Mouse (Mus musculus): ENCODE data around the gene Lingo1.

Lingo1 gene

GRCm38 (mm10) chr9:56831904-56832303 is 35.6 kb upstream of the Lingo1 start:
- no peak for TF ChIP-seq CTCF (conservative IDR thresholded peaks at IDR 0.05; ENCODE audit: low read length)
- no peak for TF ChIP-seq NANOG (IDR thresholded peaks at IDR 0.05; ENCODE audit: borderline replicate concordance, low read length)
- TF ChIP-seq POU5F1 (IDR thresholded peaks at IDR 0.05; ENCODE audit: borderline replicate concordance, low read length) = no peak
- Histone ChIP-seq H3K36me3 (ENCODE audit: insufficient read depth, low read length) (no peaks in the 10 kb centered on the region), H3K4me1 (replicated peaks; ENCODE audit: low read depth, low read length) (peaks cover 41% of the 10 kb centered on the region), H3K27me3 (ENCODE audit: insufficient read depth, low read length) (peaks cover 52% of the 10 kb centered on the region), H3K4me3 (replicated peaks; ENCODE audit: low read length) (no peak overlapping the region), H3K9me3 (ENCODE audit: low read length) (no peaks in the 10 kb centered on the region)

DNA sequence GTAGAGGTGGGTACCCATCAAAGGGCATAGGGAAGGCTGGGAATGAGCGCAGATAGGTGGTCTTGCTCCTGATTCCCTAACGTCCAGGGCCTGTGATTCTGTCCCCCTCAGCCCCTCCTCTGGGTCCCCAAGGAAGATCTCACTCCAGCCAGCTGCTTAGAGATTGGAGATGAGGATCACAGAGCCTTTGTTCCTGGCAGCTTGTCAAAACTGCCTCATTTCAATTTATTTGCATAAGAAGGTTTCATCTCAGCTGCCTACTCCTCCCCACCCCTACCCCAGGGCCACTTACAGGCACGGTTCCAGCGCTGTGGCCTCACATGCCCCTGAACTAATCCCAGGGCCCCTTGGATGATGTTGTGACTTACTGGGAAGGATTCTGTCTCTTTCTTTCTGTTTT is 33.9 kb upstream of the Lingo1 start:
- Histone ChIP-seq H3K4me1 (replicated peaks; ENCODE audit: low read depth, low read length) (peaks cover 49% of the 10 kb centered on the region), H3K27me3 (ENCODE audit: insufficient read depth, low read length) (peaks cover 58% of the 10 kb centered on the region), H3K4me3 (replicated peaks; ENCODE audit: low read length) (no peak overlapping the region), H3K36me3 (ENCODE audit: insufficient read depth, low read length) (no peaks in the 10 kb centered on the region), H3K9me3 (ENCODE audit: low read length) (no peaks in the 10 kb centered on the region)
- TF ChIP-seq NANOG (IDR thresholded peaks at IDR 0.05; ENCODE audit: borderline replicate concordance, low read length) = no peak

- H3K4me1 ChIP-seq (replicated peaks; ENCODE audit: low read depth, low read length) = peaks cover 45% of the 10 kb centered on the region
- no peaks in the 10 kb centered on the region for H3K36me3 ChIP-seq (ENCODE audit: insufficient read depth, low read length)
- H3K9me3 ChIP-seq (ENCODE audit: low read length) = no peaks in the 10 kb centered on the region
- TF ChIP-seq NANOG (IDR thresholded peaks at IDR 0.05; ENCODE audit: borderline replicate concordance, low read length) (no peak), CTCF (conservative IDR thresholded peaks at IDR 0.05; ENCODE audit: low read length) (no peak), POU5F1 (IDR thresholded peaks at IDR 0.05; ENCODE audit: borderline replicate concordance, low read length) (no peak)
- H3K27me3 ChIP-seq (ENCODE audit: insufficient read depth, low read length) = peaks cover 66% of the 10 kb centered on the region
- H3K4me3 ChIP-seq (replicated peaks; ENCODE audit: low read length) = no peak overlapping the region
Observed at GRCm38 (mm10) chr9:56828841-56829240, 32.6 kb upstream of the Lingo1 start.

DNA sequence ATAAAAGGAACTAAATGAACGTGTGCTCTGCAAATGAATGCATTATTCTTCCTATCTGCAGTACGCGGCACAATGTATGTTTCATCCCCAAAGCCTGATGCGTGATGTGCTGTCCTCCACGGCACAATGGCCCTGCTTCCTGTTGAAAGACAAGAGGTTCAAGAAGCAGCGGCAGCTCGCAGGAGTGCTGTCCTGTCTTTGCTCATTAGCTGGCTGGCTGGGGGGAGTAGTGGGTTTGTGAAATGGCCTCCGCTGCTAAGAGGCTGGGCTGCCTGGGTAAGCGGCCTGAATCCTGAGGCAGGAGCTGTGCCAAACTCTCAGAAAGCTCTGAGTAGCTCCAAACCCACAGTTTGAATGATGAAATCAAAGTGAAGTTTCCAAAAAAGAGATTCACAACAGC is 31.9 kb upstream of the Lingo1 start:
- Histone ChIP-seq H3K9me3 (ENCODE audit: low read length) (no peaks in the 10 kb centered on the region), H3K4me3 (replicated peaks; ENCODE audit: low read length) (no peak overlapping the region), H3K27me3 (ENCODE audit: insufficient read depth, low read length) (peaks cover 63% of the 10 kb centered on the region), H3K4me1 (replicated peaks; ENCODE audit: low read depth, low read length) (peaks cover 38% of the 10 kb centered on the region), H3K36me3 (ENCODE audit: insufficient read depth, low read length) (no peaks in the 10 kb centered on the region)
- TF ChIP-seq NANOG (IDR thresholded peaks at IDR 0.05; ENCODE audit: borderline replicate concordance, low read length) = no peak

- no peaks in the 10 kb centered on the region for H3K9me3 ChIP-seq (ENCODE audit: low read length)
- peak overlapping the region; percentile 68 for H3K4me3 ChIP-seq (replicated peaks; ENCODE audit: low read length)
- no peaks in the 10 kb centered on the region for H3K36me3 ChIP-seq (ENCODE audit: insufficient read depth, low read length)
- H3K27me3 ChIP-seq (ENCODE audit: insufficient read depth, low read length) = peaks cover 67% of the 10 kb centered on the region
- TF ChIP-seq NANOG (IDR thresholded peaks at IDR 0.05; ENCODE audit: borderline replicate concordance, low read length) = no peak
- no peak for TF ChIP-seq CTCF (conservative IDR thresholded peaks at IDR 0.05; ENCODE audit: low read length)
- no peak for TF ChIP-seq POU5F1 (IDR thresholded peaks at IDR 0.05; ENCODE audit: borderline replicate concordance, low read length)
- peaks cover 30% of the 10 kb centered on the region for H3K4me1 ChIP-seq (replicated peaks; ENCODE audit: low read depth, low read length)
Observed at GRCm38 (mm10) chr9:56825476-56826213, 29.4 kb upstream of the Lingo1 start.

- no peak for TF ChIP-seq POU5F1 (IDR thresholded peaks at IDR 0.05; ENCODE audit: borderline replicate concordance, low read length)
- TF ChIP-seq CTCF (conservative IDR thresholded peaks at IDR 0.05; ENCODE audit: low read length) = peak; percentile 27
- no peaks in the 10 kb centered on the region for H3K36me3 ChIP-seq (ENCODE audit: insufficient read depth, low read length)
- H3K9me3 ChIP-seq (ENCODE audit: low read length) = no peaks in the 10 kb centered on the region
- H3K4me1 ChIP-seq (replicated peaks; ENCODE audit: low read depth, low read length) = peaks cover 22% of the 10 kb centered on the region
- H3K27me3 ChIP-seq (ENCODE audit: insufficient read depth, low read length) = peaks cover 67% of the 10 kb centered on the region
- H3K4me3 ChIP-seq (replicated peaks; ENCODE audit: low read length) = no peak overlapping the region
Observed at GRCm38 (mm10) chr9:56824900-56825299, 28.6 kb upstream of the Lingo1 start.

- H3K4me1 ChIP-seq (replicated peaks; ENCODE audit: low read depth, low read length) = no peaks in the 10 kb centered on the region
- no peak overlapping the region for H3K4me3 ChIP-seq (replicated peaks; ENCODE audit: low read length)
- no peaks in the 10 kb centered on the region for H3K9me3 ChIP-seq (ENCODE audit: low read length)
- TF ChIP-seq CTCF (conservative IDR thresholded peaks at IDR 0.05; ENCODE audit: low read length) (no peak), POU5F1 (IDR thresholded peaks at IDR 0.05; ENCODE audit: borderline replicate concordance, low read length) (no peak), NANOG (IDR thresholded peaks at IDR 0.05; ENCODE audit: borderline replicate concordance, low read length) (no peak)
- H3K27me3 ChIP-seq (ENCODE audit: insufficient read depth, low read length) = peaks cover 56% of the 10 kb centered on the region
- H3K36me3 ChIP-seq (ENCODE audit: insufficient read depth, low read length) = no peaks in the 10 kb centered on the region
Observed at GRCm38 (mm10) chr9:56810916-56811315, 14.6 kb upstream of the Lingo1 start.

GRCm38 (mm10) chr9:56807990-56808389 is 11.7 kb upstream of the Lingo1 start:
- TF ChIP-seq CTCF (conservative IDR thresholded peaks at IDR 0.05; ENCODE audit: low read length) (no peak), NANOG (IDR thresholded peaks at IDR 0.05; ENCODE audit: borderline replicate concordance, low read length) (no peak), POU5F1 (IDR thresholded peaks at IDR 0.05; ENCODE audit: borderline replicate concordance, low read length) (no peak)
- peaks cover 44% of the 10 kb centered on the region for H3K27me3 ChIP-seq (ENCODE audit: insufficient read depth, low read length)
- H3K4me1 ChIP-seq (replicated peaks; ENCODE audit: low read depth, low read length) = no peaks in the 10 kb centered on the region
- no peak overlapping the region for H3K4me3 ChIP-seq (replicated peaks; ENCODE audit: low read length)
- H3K36me3 ChIP-seq (ENCODE audit: insufficient read depth, low read length) = no peaks in the 10 kb centered on the region
- H3K9me3 ChIP-seq (ENCODE audit: low read length) = no peaks in the 10 kb centered on the region

- Histone ChIP-seq H3K9me3 (ENCODE audit: low read length) (no peaks in the 10 kb centered on the region), H3K4me3 (replicated peaks; ENCODE audit: low read length) (no peak overlapping the region), H3K36me3 (ENCODE audit: insufficient read depth, low read length) (no peaks in the 10 kb centered on the region), H3K4me1 (replicated peaks; ENCODE audit: low read depth, low read length) (peaks cover 6% of the 10 kb centered on the region), H3K27me3 (ENCODE audit: insufficient read depth, low read length) (peaks cover 61% of the 10 kb centered on the region)
- TF ChIP-seq CTCF (conservative IDR thresholded peaks at IDR 0.05; ENCODE audit: low read length) (no peak), NANOG (IDR thresholded peaks at IDR 0.05; ENCODE audit: borderline replicate concordance, low read length) (no peak), POU5F1 (IDR thresholded peaks at IDR 0.05; ENCODE audit: borderline replicate concordance, low read length) (no peak)
Observed at GRCm38 (mm10) chr9:56803146-56803545, 6.9 kb upstream of the Lingo1 start.

Data from E14TG2a.4 (cell line).